Mouse (Mus musculus) gastrocnemius, adult 2 months (tissue): ENCODE measurements at regions not wholly inside any gene's neighbourhood (a gene's known extent, or its start where the extent isn't known, plus 50 kb on each side); places are given as distances from the start of the nearest gene placed in this dataset.
"Not testable (repeated sequence)": the region's sequence is repeated elsewhere in the genome, so short reads cannot be mapped to it uniquely, and the experiment has no call there.

Experiments used
- DNase-seq: peaks from one replicate; pipeline ENCODE4 v3.0.0; 2022
- H3K27ac ChIP-seq: fragments of 200-600 bp; 2 replicates; pipeline ENCODE4 v1.8.1; 2022; ENCODE audit warnings: mild to moderate bottlenecking
- H3K4me3 ChIP-seq: fragments of 200-600 bp; 2 replicates; pipeline ENCODE4 v1.8.1; 2022; ENCODE audit warnings: mild to moderate bottlenecking, moderate library complexity
- CTCF ChIP-seq: fragments of 200-600 bp; IDR thresholded peaks from 2 replicates; pipeline ENCODE4 v1.8.1; 2022; ENCODE audit warnings: antibody characterized with exemption, mild to moderate bottlenecking, moderate library complexity
- intact Hi-C: fragments of 180-260 bp; cut with DNase I; formaldehyde crosslinking; loops from one replicate; pipeline ENCODE4 v1.15.1; 2025

DNA sequence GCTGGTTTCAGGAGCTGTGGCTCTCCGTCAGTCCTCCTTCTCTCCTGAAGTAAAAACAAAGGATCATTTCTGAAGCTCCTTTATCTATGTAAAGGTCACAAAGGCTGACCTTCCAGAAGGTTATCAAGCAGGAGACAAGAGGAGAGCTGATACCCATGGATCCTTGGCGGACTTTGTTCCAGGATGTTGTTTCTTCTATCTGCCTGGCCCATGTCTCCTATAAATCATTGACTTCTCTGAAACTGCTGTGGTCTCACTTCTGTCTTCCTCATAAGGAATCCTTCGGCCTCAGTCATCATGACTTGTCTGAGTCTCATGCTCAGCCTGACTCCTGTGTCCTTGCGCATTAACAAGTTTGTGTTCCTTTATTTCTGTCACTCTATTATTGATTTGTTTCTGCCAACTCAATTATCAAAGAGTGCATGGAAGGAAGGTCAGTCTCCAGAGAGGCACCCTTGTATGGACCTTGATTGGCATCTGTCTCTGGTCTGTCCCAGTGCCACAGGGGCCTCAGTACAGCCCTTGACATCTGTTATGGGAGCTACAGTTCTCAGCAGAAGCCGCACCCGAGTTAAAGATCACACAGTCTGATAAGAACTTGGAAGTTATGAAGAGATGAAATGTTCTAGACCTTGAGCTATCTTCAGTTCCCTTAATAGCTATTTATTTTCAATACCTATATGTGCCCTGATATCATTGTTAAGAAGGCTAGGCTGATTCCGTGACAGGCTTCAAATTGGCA, 53.2 kb upstream of the Dazl start:
- intact Hi-C loops: no loop called here

DNA sequence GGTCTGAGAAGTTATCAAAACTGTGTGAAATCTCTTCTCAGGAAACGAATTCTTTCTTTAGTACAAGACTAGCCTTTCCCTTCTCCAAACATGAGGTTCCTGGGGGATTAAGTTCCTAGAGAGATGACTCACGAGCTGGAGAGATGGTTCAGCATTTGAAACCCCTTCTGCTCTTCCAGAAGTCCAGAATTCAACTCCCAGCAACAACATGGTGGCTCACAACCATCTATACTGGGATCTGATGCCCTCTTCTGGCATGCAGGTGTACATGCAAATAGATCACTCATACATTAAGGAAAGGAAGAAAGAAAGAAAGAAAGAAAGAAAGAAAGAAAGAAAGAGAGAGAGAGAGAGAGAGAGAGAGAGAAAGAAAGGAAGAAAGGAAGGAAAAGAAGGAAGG, 60.4 kb upstream of the Dazl start:
- peak; percentile 6; the same call in 1 of the 2 replicates for TF ChIP-seq CTCF
- H3K4me3 ChIP-seq, intact Hi-C loops, DNase-seq: not testable (repeated sequence)
- peak overlapping the region; percentile 56; the same call in 1 of the 2 replicates for H3K27ac ChIP-seq

More for the DNA sequence above, 53.2 kb upstream of the Dazl start:
- TF ChIP-seq CTCF: no peak
- Histone ChIP-seq H3K27ac (no peak overlapping the region), H3K4me3 (no peak overlapping the region)
- DNase-seq: no peak

DNA sequence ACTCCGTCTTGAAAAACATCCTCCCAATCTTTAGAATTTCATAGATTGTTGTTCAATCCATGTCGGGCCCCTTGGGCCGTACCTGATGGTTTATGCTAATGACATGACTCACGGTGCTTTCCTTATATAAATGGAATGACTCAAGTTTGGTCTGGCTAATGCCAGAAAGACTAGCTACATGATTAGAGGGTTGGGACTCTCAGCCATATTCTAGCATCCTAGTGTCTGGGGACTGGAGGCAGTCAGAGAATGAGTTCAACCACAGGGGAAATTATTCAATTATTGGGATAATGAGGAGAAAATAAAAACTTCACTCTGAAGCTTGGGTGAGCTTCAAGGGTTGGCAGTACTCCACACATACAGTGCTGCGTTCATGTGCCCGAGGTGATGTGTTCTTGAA, 60.9 kb upstream of the Dazl start:
- Histone ChIP-seq H3K27ac (no peak overlapping the region), H3K4me3 (no peak overlapping the region)
- no peak for DNase-seq
- no peak for TF ChIP-seq CTCF
- intact Hi-C loops: no loop called here

GRCm38 (mm10) chr17:50361657-50362233, 68.3 kb upstream of the Dazl start:
- intact Hi-C loops: no loop called here
- H3K27ac ChIP-seq: no peak overlapping the region
- DNase-seq: no peak
- TF ChIP-seq CTCF: no peak
- no peak overlapping the region for H3K4me3 ChIP-seq

- intact Hi-C loops: no loop called here
- no peak overlapping the region for H3K27ac ChIP-seq
- DNase-seq: no peak
- no peak for TF ChIP-seq CTCF
- H3K4me3 ChIP-seq: no peak overlapping the region
Observed at GRCm38 (mm10) chr17:50365396-50365795, 72.0 kb upstream of the Dazl start.

GRCm38 (mm10) chr17:50366181-50366580, 72.7 kb upstream of the Dazl start:
- no peak for DNase-seq
- no peak overlapping the region for H3K4me3 ChIP-seq
- no peak overlapping the region for H3K27ac ChIP-seq
- intact Hi-C loops: no loop called here
- TF ChIP-seq CTCF: no peak

DNA sequence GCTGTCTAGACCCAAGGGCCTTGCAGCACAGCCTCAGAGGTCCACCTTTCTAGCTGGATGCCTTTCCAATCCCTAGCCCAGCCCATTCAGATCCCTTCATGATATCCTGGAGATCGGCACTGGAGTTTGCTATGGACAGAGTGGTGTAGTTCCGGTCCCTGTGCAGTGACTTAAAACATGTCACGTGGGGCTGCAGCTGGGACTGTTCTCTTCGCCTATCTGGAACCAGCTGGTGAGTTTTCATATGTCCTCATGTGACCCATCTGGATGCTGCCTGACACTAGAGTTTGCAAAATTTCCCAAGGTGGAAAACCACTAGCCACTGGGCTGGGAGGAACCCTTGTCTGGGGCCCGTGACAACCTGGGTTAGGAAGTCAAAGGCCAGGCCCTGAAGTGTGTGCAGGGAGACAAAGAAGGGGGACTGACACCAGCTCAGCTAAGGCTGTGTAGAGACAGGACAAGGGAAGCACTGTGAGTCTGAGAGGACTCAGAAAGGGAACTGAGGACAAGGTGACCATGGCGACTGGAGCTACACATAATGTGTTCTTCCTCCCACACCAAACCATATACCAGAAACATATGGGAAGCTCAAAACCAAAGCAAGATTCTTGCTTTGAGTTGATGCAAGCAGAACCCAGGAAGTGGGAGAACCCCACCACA, 75.9 kb upstream of the Dazl start:
- H3K4me3 ChIP-seq: no peak overlapping the region
- TF ChIP-seq CTCF: no peak
- DNase-seq: peak; percentile 28
- no peak overlapping the region for H3K27ac ChIP-seq
- intact Hi-C loops: no loop called here

DNA sequence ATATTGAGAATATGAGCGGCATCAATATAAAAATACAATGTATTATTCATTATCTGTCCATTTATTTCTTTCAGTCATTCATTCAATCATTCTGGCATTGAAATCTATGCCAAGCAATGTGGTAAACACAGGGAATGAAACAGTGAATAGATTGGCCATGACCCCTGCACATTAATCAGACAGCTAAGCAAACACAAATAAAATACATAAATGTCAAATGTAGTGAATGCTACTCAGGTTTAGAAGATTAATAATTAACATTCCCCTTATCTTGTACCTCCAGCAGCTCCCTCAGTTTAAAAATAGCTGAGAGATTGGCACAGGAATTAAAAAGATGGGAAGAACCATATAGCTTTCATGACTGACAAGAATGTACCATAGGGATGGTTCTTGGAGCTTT, 77.0 kb upstream of the Dazl start:
- DNase-seq: no peak
- no peak overlapping the region for H3K4me3 ChIP-seq
- intact Hi-C loops: no loop called here

GRCm38 (mm10) chr17:50373496-50374141, 80.2 kb upstream of the Dazl start:
- H3K4me3 ChIP-seq: no peak overlapping the region
- intact Hi-C loops: no loop called here
- no peak for TF ChIP-seq CTCF
- no peak overlapping the region for H3K27ac ChIP-seq
- DNase-seq: no peak

More for the DNA sequence above, 77.0 kb upstream of the Dazl start:
- H3K27ac ChIP-seq: no peak overlapping the region
- TF ChIP-seq CTCF: no peak

- no peak for DNase-seq
- intact Hi-C loops: no loop called here
- no peak overlapping the region for H3K4me3 ChIP-seq
- no peak overlapping the region for H3K27ac ChIP-seq
- no peak for TF ChIP-seq CTCF
Observed at GRCm38 (mm10) chr17:50375465-50375864, 82.0 kb upstream of the Dazl start.

GRCm38 (mm10) chr17:50376708-50377107, 83.3 kb upstream of the Dazl start:
- no peak for DNase-seq
- no peak for TF ChIP-seq CTCF
- intact Hi-C loops: no loop called here
- no peak overlapping the region for H3K27ac ChIP-seq
- no peak overlapping the region for H3K4me3 ChIP-seq

- Histone ChIP-seq H3K27ac (no peak overlapping the region), H3K4me3 (no peak overlapping the region)
- no peak for DNase-seq
- no peak for TF ChIP-seq CTCF
- intact Hi-C loops: no loop called here
Observed at GRCm38 (mm10) chr17:50378141-50378727, 84.8 kb upstream of the Dazl start.
